Mouse (Mus musculus) limb, embryonic 14.5 days (tissue): ENCODE measurements at regions not wholly inside any gene's neighbourhood (a gene's known extent, or its start where the extent isn't known, plus 50 kb on each side); places are given as distances from the start of the nearest gene placed in this dataset.

ENCODE experiments used
- ATAC-seq: fragments of 200-750 bp; cut with Nextera tagmentation; 2 replicates; pipeline ENCODE4 v1.8.0; 2017; ENCODE audit warnings: low read depth, moderate number of reproducible peaks, moderate TSS enrichment; ENCODE audit not compliant: low FRiP score
- DNase-seq: peaks from one replicate; pipeline ENCODE4 v3.0.0-alpha.2; 2015; ENCODE audit warnings: low spot score
- H3K27ac ChIP-seq: fragments of 300-500 bp; sonication (generic); replicated peaks from 2 replicates; pipeline ENCODE4 v1.5.1; 2014; ENCODE audit warnings: low read depth, mild to moderate bottlenecking, low read length, moderate library complexity, mixed read lengths
- H3K27me3 ChIP-seq: fragments of 300-500 bp; sonication (generic); 2 replicates; pipeline ENCODE4 v1.6.1; 2014; ENCODE audit warnings: low read length, mixed read lengths; ENCODE audit not compliant: control insufficient read depth, insufficient read depth
- H3K36me3 ChIP-seq: fragments of 300-500 bp; sonication (generic); 2 replicates; pipeline ENCODE4 v1.6.1; 2014; ENCODE audit warnings: mild to moderate bottlenecking, low read length, moderate library complexity, mixed read lengths; ENCODE audit not compliant: control insufficient read depth, insufficient read depth
- H3K4me1 ChIP-seq: fragments of 300-500 bp; sonication (generic); 2 replicates; pipeline ENCODE4 v1.6.1; 2014; ENCODE audit warnings: antibody characterized with exemption, low read length, mixed read lengths; ENCODE audit not compliant: control insufficient read depth, insufficient read depth
- H3K4me2 ChIP-seq: fragments of 300-500 bp; sonication (generic); replicated peaks from 2 replicates; pipeline ENCODE4 v1.6.1; 2014; ENCODE audit warnings: low read depth, mild to moderate bottlenecking, low read length, moderate library complexity; ENCODE audit not compliant: severe bottlenecking
- H3K4me3 ChIP-seq: fragments of 300-500 bp; sonication (generic); replicated peaks from 2 replicates; pipeline ENCODE4 v1.5.1; 2014; ENCODE audit warnings: low read length
- H3K9ac ChIP-seq: fragments of 300-500 bp; sonication (generic); 2 replicates; pipeline ENCODE4 v1.6.1; 2014; ENCODE audit warnings: mild to moderate bottlenecking, low read depth, low read length, moderate library complexity; ENCODE audit not compliant: severe bottlenecking
- H3K9me3 ChIP-seq: fragments of 300-500 bp; sonication (generic); 2 replicates; pipeline ENCODE4 v1.6.1; 2016; ENCODE audit warnings: low read length; ENCODE audit not compliant: control insufficient read depth
- POLR2A ChIP-seq: fragments of 200-500 bp; IDR thresholded peaks from 2 replicates; pipeline ENCODE4 v1.8.0; 2012; ENCODE audit warnings: inconsistent platforms, mild to moderate bottlenecking, moderate library complexity, borderline replicate concordance; ENCODE audit not compliant: insufficient read depth, insufficient read length; ENCODE audit errors: extremely low read depth
- WGBS: fragments of 180-500 bp; shearing (Covaris S2); extraction: QIAGEN DNeasy Blood & Tissue Kit; methylation state at CpG from one replicate; pipeline ENCODE4 v1.1.7; 2014; 5-methylcytosine and 5-hydroxymethylcytosine counted together

DNA sequence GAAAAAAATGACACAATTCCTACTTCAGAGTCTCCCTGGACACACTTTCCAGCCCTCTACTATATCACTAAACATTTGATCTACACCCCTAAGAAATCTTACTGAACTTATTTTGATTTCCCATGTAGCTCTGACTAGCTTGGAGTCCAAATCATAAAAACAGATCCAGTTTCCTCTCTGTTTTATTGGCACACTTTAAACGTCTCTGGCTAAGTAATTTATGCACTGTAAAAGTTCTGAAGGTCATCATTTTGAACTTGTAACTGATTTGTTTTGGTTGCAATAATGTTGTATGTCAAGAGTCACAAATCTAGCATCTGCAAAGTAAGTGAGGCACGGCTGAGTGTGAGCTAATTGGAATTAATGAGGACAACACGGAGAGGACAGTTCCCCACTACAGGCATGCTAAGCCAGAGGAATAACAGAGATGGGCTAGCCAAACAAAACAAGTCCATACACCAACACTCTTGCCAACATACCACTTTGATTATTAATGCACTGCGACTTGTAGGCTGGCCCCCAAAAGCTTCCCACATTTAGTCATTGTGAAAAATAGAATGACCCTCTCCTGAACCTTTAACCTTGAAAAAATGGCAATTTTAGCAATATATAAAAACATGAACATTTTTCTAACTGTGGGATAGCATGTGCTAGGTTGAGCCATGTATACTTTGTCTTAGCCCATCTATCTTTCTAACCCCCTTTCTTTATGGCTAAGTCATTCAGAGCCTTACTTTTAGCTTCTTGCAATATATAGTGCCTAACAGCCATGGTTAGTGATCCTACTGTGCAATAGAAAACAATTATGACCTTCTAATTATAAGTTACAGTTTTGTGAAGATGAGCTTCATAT lies 399.3 kb upstream of the Mpdz start:
- Histone ChIP-seq H3K4me2 (no peak overlapping the region), H3K4me1 (peaks cover 3% of the 10 kb centered on the region; the same call in 1 of the 2 replicates), H3K27ac (no peak overlapping the region), H3K4me3 (no peak overlapping the region), H3K9me3 (no peaks in the 10 kb centered on the region), H3K9ac (no peak overlapping the region), H3K36me3 (no peaks in the 10 kb centered on the region), H3K27me3 (no peaks in the 10 kb centered on the region)
- ATAC-seq (no peak), DNase-seq (no peak)
- WGBS, result 30% methylated on average over 4 of the region's 4 CpGs
- no peak for TF ChIP-seq POLR2A

DNA sequence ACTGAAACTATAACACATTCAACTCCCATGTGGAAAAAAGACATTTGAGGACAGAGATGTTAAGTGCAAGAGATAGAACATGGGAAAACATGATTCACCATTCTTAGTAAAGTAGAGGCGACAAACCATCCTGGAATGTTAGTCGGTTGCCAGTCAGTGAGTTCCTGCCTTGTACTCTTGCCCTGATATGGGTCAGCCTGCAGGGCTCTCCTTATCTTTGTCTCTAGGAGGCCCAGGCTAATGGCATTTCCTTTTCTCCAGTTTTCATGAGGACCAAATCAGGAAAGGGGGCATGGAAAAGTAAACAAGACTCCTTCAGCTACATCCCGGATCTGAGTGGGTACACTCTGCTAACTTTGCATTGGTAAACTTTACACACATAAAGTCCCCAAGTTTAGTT lies 387.4 kb upstream of the Mpdz start:
- no peak for TF ChIP-seq POLR2A
- WGBS, result 81% methylated on average over 3 of the region's 3 CpGs
- Histone ChIP-seq H3K36me3 (no peaks in the 10 kb centered on the region), H3K4me3 (no peak overlapping the region), H3K9ac (no peak overlapping the region), H3K27ac (no peak overlapping the region), H3K27me3 (no peaks in the 10 kb centered on the region), H3K4me2 (no peak overlapping the region), H3K4me1 (0 out of 2 replicates have a peak, but pooled peaks cover 3% of the 10 kb centered on the region), H3K9me3 (no peaks in the 10 kb centered on the region)
- ATAC-seq (no peak), DNase-seq (no peak)

DNA sequence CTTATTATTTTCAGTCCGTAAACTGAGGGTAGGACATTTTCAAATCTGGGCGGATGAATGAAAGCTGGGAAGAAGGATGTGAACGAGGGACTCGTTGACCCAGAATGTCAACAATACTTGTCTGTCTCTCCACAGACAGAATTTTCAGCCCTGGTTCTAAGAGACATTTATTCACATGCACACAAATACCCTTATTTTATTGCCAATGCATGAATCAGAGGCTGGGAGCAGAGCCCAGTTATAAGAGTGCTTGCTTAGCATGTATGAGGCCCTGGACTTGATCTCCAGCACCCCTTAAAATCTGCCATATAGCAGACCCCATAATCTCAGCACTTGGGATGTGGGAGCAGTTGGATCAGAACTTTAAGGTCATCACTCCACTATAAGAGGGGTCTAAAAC lies 384.8 kb upstream of the Mpdz start:
- no peak overlapping the region for H3K27ac ChIP-seq
- no peak overlapping the region for H3K4me2 ChIP-seq
- H3K4me1 ChIP-seq, result peaks cover 10% of the 10 kb centered on the region; the same call in 1 of the 2 replicates
- H3K27me3 ChIP-seq, result no peaks in the 10 kb centered on the region
- no peaks in the 10 kb centered on the region for H3K36me3 ChIP-seq
- H3K9me3 ChIP-seq, result no peaks in the 10 kb centered on the region
- ATAC-seq, result no peak
- DNase-seq, result no peak
- 85% methylated on average over 4 of the region's 4 CpGs for WGBS
- no peak overlapping the region for H3K4me3 ChIP-seq
- no peak overlapping the region for H3K9ac ChIP-seq
- TF ChIP-seq POLR2A, result no peak

DNA sequence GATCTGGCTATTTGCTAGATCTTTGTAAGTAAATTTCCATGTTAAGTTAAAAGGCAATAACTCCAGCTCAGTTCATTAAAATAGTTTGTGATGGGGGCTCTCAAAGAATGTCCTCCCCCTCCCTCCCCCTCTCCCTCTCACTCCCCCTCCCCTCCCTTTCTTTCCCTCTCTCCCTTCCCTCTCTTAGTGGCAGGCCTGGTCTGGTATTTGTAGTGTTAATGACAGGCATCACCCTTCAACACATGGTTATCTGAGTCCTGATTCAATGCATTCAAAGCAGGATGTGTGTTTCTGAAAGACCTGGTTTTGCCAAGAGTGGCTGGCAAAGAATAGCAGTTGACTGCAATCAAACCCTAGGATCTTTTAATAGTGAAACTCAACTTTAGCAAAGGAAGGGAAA lies 383.4 kb upstream of the Mpdz start:
- H3K4me2 ChIP-seq, result no peak overlapping the region
- DNase-seq (no peak), ATAC-seq (no peak)
- peaks cover 10% of the 10 kb centered on the region; the same call in 1 of the 2 replicates for H3K4me1 ChIP-seq
- H3K4me3 ChIP-seq, result no peak overlapping the region
- no peak overlapping the region for H3K27ac ChIP-seq
- no peaks in the 10 kb centered on the region for H3K27me3 ChIP-seq
- H3K9me3 ChIP-seq, result no peaks in the 10 kb centered on the region
- H3K9ac ChIP-seq, result no peak overlapping the region
- no peaks in the 10 kb centered on the region for H3K36me3 ChIP-seq
- TF ChIP-seq POLR2A, result no peak

DNA sequence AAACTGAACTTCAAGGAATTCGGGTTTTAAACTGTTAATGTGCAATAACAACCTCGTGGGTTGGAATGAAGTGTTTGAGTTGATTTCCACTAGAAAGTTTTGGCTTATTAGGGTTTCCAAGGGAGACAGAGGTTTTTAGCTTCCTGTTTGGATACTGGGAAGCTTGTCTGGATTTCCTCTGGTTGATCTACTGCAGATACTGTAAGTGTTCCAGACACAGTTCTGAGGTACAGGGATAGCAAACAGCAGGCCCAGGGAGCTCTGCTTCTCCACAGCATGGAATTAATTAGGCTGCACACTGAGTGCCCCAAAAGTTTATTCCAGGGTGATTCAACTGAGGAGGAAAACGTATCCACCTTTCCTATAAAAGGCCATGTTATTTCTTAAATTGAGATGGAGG lies 381.0 kb upstream of the Mpdz start:
- Histone ChIP-seq H3K9me3 (no peaks in the 10 kb centered on the region), H3K4me2 (no peak overlapping the region), H3K27ac (no peak overlapping the region), H3K9ac (no peak overlapping the region), H3K4me1 (peaks cover 10% of the 10 kb centered on the region; the same call in 1 of the 2 replicates), H3K27me3 (no peaks in the 10 kb centered on the region), H3K36me3 (no peaks in the 10 kb centered on the region), H3K4me3 (no peak overlapping the region)
- ATAC-seq, result no peak
- DNase-seq, result peak; percentile 25
- no peak for TF ChIP-seq POLR2A
- WGBS, result 16% methylated on average over 3 of the region's 3 CpGs
